Mouse (Mus musculus): ENCODE measurements around the gene Banp. TPM values are rescaled to one million over a fixed set of nuclear protein-coding genes. Genes with fewer than 3 reads are reported as not detected.

Banp gene
- polyA plus RNA-seq, 1 experiment from 2014 or later, result 36.6 TPM

DNA sequence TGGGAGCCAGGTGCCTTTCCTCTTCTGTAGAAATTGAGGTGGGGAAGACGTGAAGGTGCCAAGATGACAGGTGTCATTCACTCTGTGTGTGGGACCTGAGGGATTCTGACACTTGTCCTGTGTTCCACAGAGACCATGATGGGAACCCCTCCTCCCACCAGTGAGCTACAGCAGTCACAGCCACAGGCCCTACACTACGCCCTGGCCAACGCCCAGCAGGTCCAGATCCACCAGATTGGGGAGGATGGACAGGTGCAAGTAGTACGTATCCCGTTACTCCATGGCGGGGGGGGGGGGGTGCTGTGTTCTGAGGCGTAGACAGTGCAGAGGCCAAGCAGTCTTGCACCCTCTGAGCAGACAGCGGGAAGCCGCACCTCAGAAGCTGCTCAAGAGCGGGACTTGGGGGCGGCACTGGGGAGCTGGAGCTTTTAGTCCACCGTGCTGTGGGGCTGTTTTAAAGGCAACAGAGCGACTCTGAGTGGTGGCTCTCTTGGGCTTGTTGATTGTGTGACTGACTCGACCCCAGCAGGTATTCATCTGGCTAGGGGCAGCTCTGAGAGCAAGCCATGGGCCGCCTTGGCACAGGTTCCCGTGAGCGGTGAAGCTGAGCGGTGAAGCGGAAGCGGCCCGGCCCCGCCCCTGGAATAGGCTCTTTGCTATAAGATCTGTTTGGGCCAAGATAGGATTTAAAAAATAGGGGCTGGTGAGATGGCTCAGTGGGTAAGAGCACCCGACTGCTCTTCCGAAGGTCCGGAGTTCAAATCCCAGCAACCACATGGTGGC is 56.1 kb downstream of the Banp start:
- DNase-seq (ENCODE audit: low spot score) (no peak), ATAC-seq (replicated peaks; ENCODE audit: low FRiP score, low TSS enrichment, low read depth) (no peak)
- WGBS, result 91% methylated on average over 25 of the region's 25 CpGs
- Histone ChIP-seq H3K9me3 (ENCODE audit: control insufficient read depth, low read length) (no peaks in the 10 kb centered on the region), H3K4me2 (ENCODE audit: low read length) (no peak overlapping the region), H3K27me3 (replicated peaks; ENCODE audit: control insufficient read depth, insufficient read depth, low read length) (no peaks in the 10 kb centered on the region), H3K4me1 (replicated peaks; ENCODE audit: control insufficient read depth, insufficient read depth, low read length) (no peaks in the 10 kb centered on the region), H3K36me3 (ENCODE audit: control insufficient read depth, insufficient read depth, low read length) (peaks cover 71% of the 10 kb centered on the region), H3K4me3 (ENCODE audit: low read depth, low read length) (no peak overlapping the region), H3K27ac (ENCODE audit: low read depth) (no peak overlapping the region), H3K9ac (ENCODE audit: low read length) (no peak overlapping the region)

DNA sequence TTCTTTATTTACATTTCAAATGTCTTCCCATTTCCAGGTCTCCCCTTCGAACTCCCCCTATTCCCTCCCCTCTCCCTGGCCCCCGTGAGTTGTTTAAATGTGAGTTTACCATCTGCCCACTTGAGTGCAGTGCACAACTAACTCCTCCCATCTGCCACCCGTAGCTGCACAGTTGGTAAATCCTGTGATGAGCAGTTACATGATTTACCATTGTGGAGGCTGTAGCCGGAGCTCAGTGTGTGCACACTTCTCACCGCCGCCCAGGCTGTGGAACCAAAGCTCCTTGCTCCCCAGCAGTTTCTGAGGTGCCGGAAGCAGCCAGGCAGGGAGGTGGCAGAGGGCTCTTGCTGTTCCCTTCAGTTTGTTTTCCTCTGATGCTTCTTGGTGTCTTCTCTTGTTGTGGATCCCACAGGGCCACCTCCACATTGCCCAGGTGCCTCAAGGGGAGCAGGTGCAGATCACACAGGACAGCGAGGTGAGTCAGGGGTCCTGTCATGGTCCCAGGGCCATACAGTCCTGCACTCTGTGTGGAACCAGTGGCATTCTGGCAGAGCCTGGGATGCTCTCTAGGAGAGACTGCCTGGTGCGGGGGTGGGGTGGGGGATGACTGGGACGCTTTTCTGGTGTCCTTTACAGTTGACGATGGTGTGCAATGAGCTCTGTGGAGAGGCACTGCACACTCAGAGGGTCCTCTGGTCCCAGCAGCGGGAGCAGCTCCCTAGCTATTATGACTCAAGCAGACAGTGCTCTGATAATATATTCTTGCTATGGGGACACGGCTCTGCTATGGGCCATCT is 57.3 kb downstream of the Banp start:
- H3K4me2 ChIP-seq (ENCODE audit: low read length), result no peak overlapping the region
- peaks cover 62% of the 10 kb centered on the region for H3K36me3 ChIP-seq (ENCODE audit: control insufficient read depth, insufficient read depth, low read length)
- H3K9ac ChIP-seq (ENCODE audit: low read length), result no peak overlapping the region
- no peak overlapping the region for H3K4me3 ChIP-seq (ENCODE audit: low read depth, low read length)
- no peaks in the 10 kb centered on the region for H3K4me1 ChIP-seq (replicated peaks; ENCODE audit: control insufficient read depth, insufficient read depth, low read length)
- DNase-seq (ENCODE audit: low spot score), result no peak
- no peak for ATAC-seq (replicated peaks; ENCODE audit: low FRiP score, low TSS enrichment, low read depth)
- 78% methylated on average over 13 of the region's 13 CpGs for WGBS
- no peak overlapping the region for H3K27ac ChIP-seq (ENCODE audit: low read depth)
- no peaks in the 10 kb centered on the region for H3K9me3 ChIP-seq (ENCODE audit: control insufficient read depth, low read length)
- no peaks in the 10 kb centered on the region for H3K27me3 ChIP-seq (replicated peaks; ENCODE audit: control insufficient read depth, insufficient read depth, low read length)

- H3K27me3 ChIP-seq (replicated peaks; ENCODE audit: control insufficient read depth, insufficient read depth, low read length), result no peaks in the 10 kb centered on the region
- H3K4me1 ChIP-seq (replicated peaks; ENCODE audit: control insufficient read depth, insufficient read depth, low read length), result no peaks in the 10 kb centered on the region
- no peaks in the 10 kb centered on the region for H3K9me3 ChIP-seq (ENCODE audit: control insufficient read depth, low read length)
- DNase-seq (ENCODE audit: low spot score) (no peak), ATAC-seq (replicated peaks; ENCODE audit: low FRiP score, low TSS enrichment, low read depth) (no peak)
- WGBS, result 92% methylated on average over 5 of the region's 5 CpGs
- no peak overlapping the region for H3K4me3 ChIP-seq (ENCODE audit: low read depth, low read length)
- H3K27ac ChIP-seq (ENCODE audit: low read depth), result no peak overlapping the region
- no peak overlapping the region for H3K9ac ChIP-seq (ENCODE audit: low read length)
- H3K4me2 ChIP-seq (ENCODE audit: low read length), result no peak overlapping the region
- H3K36me3 ChIP-seq (ENCODE audit: control insufficient read depth, insufficient read depth, low read length), result peaks cover 63% of the 10 kb centered on the region
These were observed 58.8 kb downstream of the Banp start for GRCm38 (mm10) chr8:122008395-122008794.

- no peak overlapping the region for H3K27ac ChIP-seq (ENCODE audit: low read depth)
- peaks cover 50% of the 10 kb centered on the region for H3K36me3 ChIP-seq (ENCODE audit: control insufficient read depth, insufficient read depth, low read length)
- no peak for ATAC-seq (replicated peaks; ENCODE audit: low FRiP score, low TSS enrichment, low read depth)
These were observed 61.1 kb downstream of the Banp start for GRCm38 (mm10) chr8:122010638-122011037.

DNA sequence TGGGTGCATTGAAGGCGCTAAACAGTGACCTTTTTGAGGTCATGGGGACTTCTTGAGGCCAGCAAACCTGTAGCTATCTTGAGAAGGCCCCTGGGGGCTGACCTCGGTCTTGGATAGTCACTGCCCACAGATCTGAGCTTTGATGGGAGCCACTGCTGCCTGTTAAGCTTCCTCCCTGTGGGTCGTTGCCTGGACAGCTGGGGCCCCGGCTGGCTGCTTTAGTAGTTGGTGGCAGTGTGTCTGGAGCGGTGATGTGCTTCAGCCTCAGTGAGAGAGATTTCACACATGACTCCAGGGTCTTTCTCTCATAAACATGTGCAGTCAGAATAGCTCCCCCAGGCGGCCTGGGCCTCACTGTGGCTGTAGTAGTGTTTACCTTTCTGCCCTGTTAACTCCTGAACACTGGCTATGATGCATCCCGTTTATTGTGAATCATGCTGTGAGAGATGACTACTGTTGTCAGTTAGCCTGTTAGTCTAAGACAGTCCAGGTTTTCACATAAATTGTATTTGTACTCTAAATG is 61.6 kb downstream of the Banp start:
- Histone ChIP-seq H3K9ac (ENCODE audit: low read length) (no peak overlapping the region), H3K27me3 (replicated peaks; ENCODE audit: control insufficient read depth, insufficient read depth, low read length) (no peaks in the 10 kb centered on the region), H3K27ac (ENCODE audit: low read depth) (no peak overlapping the region), H3K4me3 (ENCODE audit: low read depth, low read length) (no peak overlapping the region), H3K36me3 (ENCODE audit: control insufficient read depth, insufficient read depth, low read length) (peaks cover 47% of the 10 kb centered on the region), H3K4me2 (ENCODE audit: low read length) (no peak overlapping the region), H3K4me1 (replicated peaks; ENCODE audit: control insufficient read depth, insufficient read depth, low read length) (no peaks in the 10 kb centered on the region), H3K9me3 (ENCODE audit: control insufficient read depth, low read length) (no peaks in the 10 kb centered on the region)
- DNase-seq (ENCODE audit: low spot score) (no peak), ATAC-seq (replicated peaks; ENCODE audit: low FRiP score, low TSS enrichment, low read depth) (no peak)
- WGBS, result 49% methylated on average over 7 of the region's 7 CpGs

More at GRCm38 (mm10) chr8:122010638-122011037, 61.1 kb downstream of the Banp start:
- no peak for DNase-seq (ENCODE audit: low spot score)
- no peaks in the 10 kb centered on the region for H3K27me3 ChIP-seq (replicated peaks; ENCODE audit: control insufficient read depth, insufficient read depth, low read length)
- H3K4me1 ChIP-seq (replicated peaks; ENCODE audit: control insufficient read depth, insufficient read depth, low read length), result no peaks in the 10 kb centered on the region
- no peaks in the 10 kb centered on the region for H3K9me3 ChIP-seq (ENCODE audit: control insufficient read depth, low read length)
- no peak overlapping the region for H3K4me3 ChIP-seq (ENCODE audit: low read depth, low read length)
- no peak overlapping the region for H3K9ac ChIP-seq (ENCODE audit: low read length)
- 82% methylated on average over 5 of the region's 5 CpGs for WGBS
- no peak overlapping the region for H3K4me2 ChIP-seq (ENCODE audit: low read length)

DNA sequence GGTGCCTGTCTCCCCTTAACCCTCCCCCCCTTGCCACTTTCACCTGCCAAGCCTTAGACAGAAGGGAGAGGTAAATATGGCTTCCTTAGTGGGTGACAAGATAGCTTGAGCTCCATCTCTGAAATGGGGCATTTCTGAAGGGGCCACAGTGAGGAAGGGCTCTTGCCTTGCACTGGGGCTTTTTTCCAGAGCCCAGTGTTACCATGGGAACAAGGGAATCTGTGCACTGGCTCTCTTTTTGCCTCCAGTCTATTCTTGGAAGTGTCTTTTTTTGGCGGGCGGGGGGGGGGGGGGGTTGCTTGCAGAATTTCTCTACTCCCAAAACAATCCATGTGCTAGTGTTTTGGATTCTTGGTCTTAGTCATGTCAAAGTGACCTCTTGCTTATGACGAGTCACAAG is 65.1 kb downstream of the Banp start:
- Histone ChIP-seq H3K4me1 (replicated peaks; ENCODE audit: control insufficient read depth, insufficient read depth, low read length) (no peaks in the 10 kb centered on the region), H3K36me3 (ENCODE audit: control insufficient read depth, insufficient read depth, low read length) (peaks cover 29% of the 10 kb centered on the region), H3K27ac (ENCODE audit: low read depth) (no peak overlapping the region), H3K4me3 (ENCODE audit: low read depth, low read length) (no peak overlapping the region), H3K9ac (ENCODE audit: low read length) (no peak overlapping the region), H3K27me3 (replicated peaks; ENCODE audit: control insufficient read depth, insufficient read depth, low read length) (no peaks in the 10 kb centered on the region), H3K4me2 (ENCODE audit: low read length) (no peak overlapping the region), H3K9me3 (ENCODE audit: control insufficient read depth, low read length) (no peaks in the 10 kb centered on the region)
- WGBS, result 67% methylated on average over 3 of the region's 3 CpGs
- ATAC-seq (replicated peaks; ENCODE audit: low FRiP score, low TSS enrichment, low read depth) (no peak), DNase-seq (ENCODE audit: low spot score) (no peak)

GRCm38 (mm10) chr8:122018046-122018831 is 68.7 kb downstream of the Banp start:
- Histone ChIP-seq H3K27ac (ENCODE audit: low read depth) (no peak overlapping the region), H3K4me2 (ENCODE audit: low read length) (no peak overlapping the region), H3K4me1 (replicated peaks; ENCODE audit: control insufficient read depth, insufficient read depth, low read length) (no peaks in the 10 kb centered on the region), H3K9ac (ENCODE audit: low read length) (no peak overlapping the region), H3K4me3 (ENCODE audit: low read depth, low read length) (no peak overlapping the region), H3K27me3 (replicated peaks; ENCODE audit: control insufficient read depth, insufficient read depth, low read length) (no peaks in the 10 kb centered on the region), H3K9me3 (ENCODE audit: control insufficient read depth, low read length) (no peaks in the 10 kb centered on the region), H3K36me3 (ENCODE audit: control insufficient read depth, insufficient read depth, low read length) (peaks cover 32% of the 10 kb centered on the region)
- ATAC-seq (replicated peaks; ENCODE audit: low FRiP score, low TSS enrichment, low read depth) (no peak), DNase-seq (ENCODE audit: low spot score) (no peak)
- WGBS, result 71% methylated on average over 22 of the region's 22 CpGs

DNA sequence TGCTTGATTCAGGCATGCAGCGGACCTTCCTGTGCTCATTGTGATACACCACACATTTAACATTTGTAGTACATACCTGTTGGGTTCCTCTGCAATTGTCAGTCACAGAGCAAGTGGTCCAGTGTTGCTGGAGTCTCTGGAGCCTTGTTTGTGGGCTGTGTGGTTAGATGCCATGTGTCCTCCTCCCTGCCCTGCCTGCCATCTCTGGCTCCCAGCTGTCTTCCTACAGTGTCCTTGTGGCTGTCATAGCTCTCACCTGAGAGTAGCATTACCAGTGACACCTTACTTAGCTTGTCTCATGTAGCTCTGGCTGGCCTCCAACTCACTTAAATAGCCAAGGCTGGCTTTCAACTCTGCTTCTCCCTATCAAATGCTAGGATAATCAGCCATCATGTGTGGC is 69.6 kb downstream of the Banp start:
- Histone ChIP-seq H3K4me2 (ENCODE audit: low read length) (no peak overlapping the region), H3K36me3 (ENCODE audit: control insufficient read depth, insufficient read depth, low read length) (peaks cover 31% of the 10 kb centered on the region), H3K27ac (ENCODE audit: low read depth) (no peak overlapping the region), H3K9ac (ENCODE audit: low read length) (no peak overlapping the region), H3K4me3 (ENCODE audit: low read depth, low read length) (no peak overlapping the region), H3K4me1 (replicated peaks; ENCODE audit: control insufficient read depth, insufficient read depth, low read length) (no peaks in the 10 kb centered on the region), H3K9me3 (ENCODE audit: control insufficient read depth, low read length) (no peaks in the 10 kb centered on the region), H3K27me3 (replicated peaks; ENCODE audit: control insufficient read depth, insufficient read depth, low read length) (no peaks in the 10 kb centered on the region)
- DNase-seq (ENCODE audit: low spot score), result no peak
- WGBS, result 89% methylated on average over 1 of the region's 1 CpGs
- no peak for ATAC-seq (replicated peaks; ENCODE audit: low FRiP score, low TSS enrichment, low read depth)

All from intestine, embryonic 14.5 days (tissue).